19 mouse cellular contexts compared by ENCODE assay signal in genomic region chr12:84185547-84185946, GRCm38 (mm10). TPM values are rescaled to one million over a fixed set of nuclear protein-coding genes. Genes with fewer than 3 reads are reported as not detected.
DNase-seq lines count a peak whose midpoint lies in the region; ATAC-seq and TF ChIP-seq lines count a peak whose summit lies in the region.
"Had no signal": no experiment of that assay in that cellular context is flagged by ENCODE, and none has a peak within 500 bp of the region (broad histone marks: within the 10 kb centered on the region; RNA-seq: fewer than 3 reads in every experiment).

No protein-coding gene starts in this region.

- no peaks in the 10 kb centered on the region for H3K27me3 ChIP-seq in embryonic facial prominence, embryonic 13.5 days
- H3K27me3 ChIP-seq in embryonic facial prominence, embryonic 10.5 days (replicated peaks; ENCODE audit: low read depth, poor library complexity, severe bottlenecking), result no peaks in the 10 kb centered on the region
- H3K27me3 ChIP-seq in kidney, embryonic 16.5 days (ENCODE audit: insufficient read depth, low read length), result no peaks in the 10 kb centered on the region
- no peaks in the 10 kb centered on the region for H3K27me3 ChIP-seq in liver, embryonic 12.5 days (replicated peaks)
- H3K27me3 ChIP-seq in liver, postnatal 0 days (ENCODE audit: insufficient read depth, low read length), result no peaks in the 10 kb centered on the region
- no peaks in the 10 kb centered on the region for H3K27me3 ChIP-seq in liver, embryonic 15.5 days
- H3K27me3 ChIP-seq: forebrain, embryonic 15.5 days; heart, embryonic 12.5 days; hindbrain, embryonic 12.5 days; megakaryocyte, embryonic 14.5 days; midbrain, embryonic 15.5 days had no signal

- DNase-seq in embryonic facial prominence, embryonic 10.5 days (ENCODE audit: low spot score), result no peak
- DNase-seq in kidney, adult 18-20 months, result peak; percentile 57
- no peak for DNase-seq in liver, postnatal 0 days
- DNase-seq in left cerebral cortex, adult 8-10 months (ENCODE audit: low spot score in 2 of 2), result no peak
- DNase-seq: adrenal gland, postnatal 10 days; left cerebral cortex, postnatal 4 days; lung, embryonic 14.5 days; spleen, adult 18-20 months had no signal

- no peaks in the 10 kb centered on the region for H3K9me3 ChIP-seq in embryonic facial prominence, embryonic 13.5 days
- peaks cover 3% of the 10 kb centered on the region; the same call in 1 of the 2 replicates for H3K9me3 ChIP-seq in embryonic facial prominence, embryonic 10.5 days
- no peaks in the 10 kb centered on the region for H3K9me3 ChIP-seq in kidney, embryonic 16.5 days (ENCODE audit: low read length)
- H3K9me3 ChIP-seq in liver, embryonic 12.5 days (replicated peaks), result peaks cover 7% of the 10 kb centered on the region; the same call in 1 of the 2 replicates
- H3K9me3 ChIP-seq in liver, postnatal 0 days (ENCODE audit: low read length), result no peaks in the 10 kb centered on the region; the same call in 1 of the 2 replicates
- H3K9me3 ChIP-seq in liver, embryonic 15.5 days (replicated peaks), result no peaks in the 10 kb centered on the region; the same call in 1 of the 2 replicates
- H3K9me3 ChIP-seq: forebrain, embryonic 15.5 days; heart, embryonic 12.5 days; midbrain, embryonic 15.5 days had no signal

- no peak overlapping the region for H3K4me2 ChIP-seq in embryonic facial prominence, embryonic 13.5 days
- no peak overlapping the region for H3K4me2 ChIP-seq in kidney, embryonic 16.5 days (replicated peaks; ENCODE audit: low read depth, low read length)
- H3K4me2 ChIP-seq in liver, embryonic 12.5 days, result no peak overlapping the region
- no peak overlapping the region for H3K4me2 ChIP-seq in liver, postnatal 0 days (ENCODE audit: low read depth, low read length)
- H3K4me2 ChIP-seq in liver, embryonic 15.5 days, result no peak overlapping the region
- H3K4me2 ChIP-seq: forebrain, embryonic 15.5 days; heart, embryonic 12.5 days; hindbrain, embryonic 12.5 days; lung, embryonic 14.5 days; midbrain, embryonic 15.5 days had no signal

- H3K27ac ChIP-seq in embryonic facial prominence, embryonic 13.5 days, result peak overlapping the region; percentile 66
- H3K27ac ChIP-seq in embryonic facial prominence, embryonic 10.5 days (replicated peaks), result no peak overlapping the region; the same call in 1 of the 2 replicates
- H3K27ac ChIP-seq in kidney, embryonic 16.5 days (ENCODE audit: low read length), result no peak overlapping the region
- H3K27ac ChIP-seq in liver, embryonic 12.5 days, result 0 out of 2 replicates have a peak overlapping the region, but pooled peaks have one; percentile 5
- H3K27ac ChIP-seq in liver, postnatal 0 days (ENCODE audit: low read depth), result no peak overlapping the region
- H3K27ac ChIP-seq in liver, embryonic 15.5 days (replicated peaks), result 0 out of 2 replicates have a peak overlapping the region, but pooled peaks have one; percentile 1
- H3K27ac ChIP-seq: hindbrain, embryonic 12.5 days; midbrain, embryonic 15.5 days had no signal

- 0 out of 2 replicates have a peak, but pooled peaks cover 9% of the 10 kb centered on the region for H3K36me3 ChIP-seq in embryonic facial prominence, embryonic 13.5 days
- peaks cover 43% of the 10 kb centered on the region for H3K36me3 ChIP-seq in embryonic facial prominence, embryonic 10.5 days (replicated peaks)
- no peaks in the 10 kb centered on the region for H3K36me3 ChIP-seq in kidney, embryonic 16.5 days (ENCODE audit: insufficient read depth, low read length)
- H3K36me3 ChIP-seq in liver, embryonic 12.5 days, result peaks cover 73% of the 10 kb centered on the region
- peaks cover 28% of the 10 kb centered on the region for H3K36me3 ChIP-seq in liver, postnatal 0 days (replicated peaks; ENCODE audit: insufficient read depth, low read length)
- H3K36me3 ChIP-seq in liver, embryonic 15.5 days (replicated peaks), result peaks cover 80% of the 10 kb centered on the region
- H3K36me3 ChIP-seq: forebrain, embryonic 15.5 days; hindbrain, embryonic 12.5 days; midbrain, embryonic 15.5 days had no signal

- no peak overlapping the region for H3K4me3 ChIP-seq in embryonic facial prominence, embryonic 13.5 days
- no peak overlapping the region for H3K4me3 ChIP-seq in embryonic facial prominence, embryonic 10.5 days
- no peak overlapping the region for H3K4me3 ChIP-seq in kidney, embryonic 16.5 days (ENCODE audit: low read length)
- no peak overlapping the region for H3K4me3 ChIP-seq in liver, embryonic 12.5 days
- no peak overlapping the region for H3K4me3 ChIP-seq in liver, postnatal 0 days (ENCODE audit: low read depth, low read length)
- H3K4me3 ChIP-seq in liver, embryonic 15.5 days (replicated peaks), result no peak overlapping the region
- H3K4me3 ChIP-seq: forebrain, embryonic 15.5 days; heart, embryonic 12.5 days; hindbrain, embryonic 12.5 days; layer of hippocampus, adult 2 months; megakaryocyte, embryonic 14.5 days; midbrain, embryonic 15.5 days had no signal

- TF ChIP-seq CTCF in liver, postnatal 0 days (IDR thresholded peaks at IDR 0.05; ENCODE audit: low read depth), result no peak

- H3K9ac ChIP-seq in embryonic facial prominence, embryonic 13.5 days, result no peak overlapping the region
- H3K9ac ChIP-seq in kidney, embryonic 16.5 days (replicated peaks; ENCODE audit: low read length), result no peak overlapping the region
- no peak overlapping the region for H3K9ac ChIP-seq in liver, embryonic 12.5 days
- H3K9ac ChIP-seq in liver, postnatal 0 days (replicated peaks), result no peak overlapping the region
- H3K9ac ChIP-seq in liver, embryonic 15.5 days, result no peak overlapping the region
- H3K9ac ChIP-seq: forebrain, embryonic 15.5 days; heart, embryonic 12.5 days; hindbrain, embryonic 12.5 days; lung, embryonic 14.5 days; midbrain, embryonic 15.5 days had no signal

- no peak for TF ChIP-seq EP300 in liver, postnatal 0 days (IDR thresholded peaks at IDR 0.05; ENCODE audit: low read depth)

- H3K4me1 ChIP-seq in embryonic facial prominence, embryonic 13.5 days, result peaks cover 77% of the 10 kb centered on the region
- peaks cover 62% of the 10 kb centered on the region for H3K4me1 ChIP-seq in embryonic facial prominence, embryonic 10.5 days
- peaks cover 65% of the 10 kb centered on the region for H3K4me1 ChIP-seq in kidney, embryonic 16.5 days (ENCODE audit: insufficient read depth, low read length)
- peaks cover 89% of the 10 kb centered on the region for H3K4me1 ChIP-seq in liver, embryonic 12.5 days
- peaks cover 68% of the 10 kb centered on the region for H3K4me1 ChIP-seq in liver, postnatal 0 days (ENCODE audit: insufficient read depth)
- peaks cover 87% of the 10 kb centered on the region for H3K4me1 ChIP-seq in liver, embryonic 15.5 days (replicated peaks)

- WGBS in embryonic facial prominence, embryonic 13.5 days, result 58% methylated on average over 6 of the region's 6 CpGs
- WGBS in embryonic facial prominence, embryonic 10.5 days, result 70% methylated on average over 6 of the region's 6 CpGs
- 65% methylated on average over 6 of the region's 6 CpGs for WGBS in kidney, embryonic 16.5 days
- 69% methylated on average over 6 of the region's 6 CpGs for WGBS in liver, embryonic 12.5 days (ENCODE audit: insufficient replicate concordance)
- WGBS in liver, postnatal 0 days (ENCODE audit: insufficient replicate concordance), result 72% methylated on average over 6 of the region's 6 CpGs
- 76% methylated on average over 6 of the region's 6 CpGs for WGBS in liver, embryonic 15.5 days (ENCODE audit: insufficient replicate concordance)

- no peak for ATAC-seq in embryonic facial prominence, embryonic 13.5 days (ENCODE audit: insufficient number of reproducible peaks, insufficient read depth, low FRiP score, low TSS enrichment, low read depth)
- ATAC-seq in kidney, embryonic 16.5 days (ENCODE audit: low FRiP score, low TSS enrichment), result no peak
- no peak for ATAC-seq in liver, embryonic 12.5 days
- ATAC-seq in liver, postnatal 0 days, result no peak
- no peak for ATAC-seq in liver, embryonic 15.5 days (ENCODE audit: insufficient read depth)
- ATAC-seq: forebrain, embryonic 15.5 days; inflammation-experienced regulatory T-cells, adult 6 months; midbrain, embryonic 15.5 days had no signal

RNA-seq across cellular contexts. Expression of gene Elmsan1, which starts 33.1 kb away (rescaled TPM):
- polyA plus RNA-seq in embryonic facial prominence, embryonic 13.5 days (2015; fragmentation: Nextera tagmentation; extraction: Ambion mirVana), result 9.9 and 11.1 TPM in 2 replicates
- polyA plus RNA-seq in embryonic facial prominence, embryonic 10.5 days (2016; fragmentation: Nextera tagmentation; extraction: Ambion mirVana), result 7.3 and 8.2 TPM in 2 replicates
- polyA plus RNA-seq in kidney, embryonic 16.5 days (2015; fragmentation: Nextera tagmentation; extraction: Ambion mirVana), result 8.6 and 9.3 TPM in 2 replicates
- polyA plus RNA-seq in liver, embryonic 12.5 days (2016; fragmentation: Nextera tagmentation; extraction: Ambion mirVana), result 6.9 and 8.0 TPM in 2 replicates
- polyA plus RNA-seq in liver, postnatal 0 days (2015; fragmentation: Nextera tagmentation; extraction: Ambion mirVana), result 2.6 and 2.8 TPM in 2 replicates
- 7.7 and 8.7 TPM in 2 replicates for polyA plus RNA-seq in liver, embryonic 15.5 days (2015; fragmentation: Nextera tagmentation; extraction: Ambion mirVana)
- total RNA-seq in left cerebral cortex, adult 8-10 months (2022), result 10 to 100 TPM; 17.8 to 23.3 (median 20.3) TPM

RNA-seq across cellular contexts. Expression of gene Pnma1, which starts 37.3 kb away (rescaled TPM):
- polyA plus RNA-seq in embryonic facial prominence, embryonic 13.5 days (2015; fragmentation: Nextera tagmentation; extraction: Ambion mirVana), result 0.74 and 1.1 TPM in 2 replicates
- polyA plus RNA-seq in embryonic facial prominence, embryonic 10.5 days (2016; fragmentation: Nextera tagmentation; extraction: Ambion mirVana), result 1.3 and 1.6 TPM in 2 replicates
- polyA plus RNA-seq in kidney, embryonic 16.5 days (2015; fragmentation: Nextera tagmentation; extraction: Ambion mirVana), result 1.1 and 1.2 TPM in 2 replicates
- polyA plus RNA-seq in liver, embryonic 12.5 days (2016; fragmentation: Nextera tagmentation; extraction: Ambion mirVana), result 0.08 and 0.20 TPM in 2 replicates
- 0.28 and 0.35 TPM in 2 replicates for polyA plus RNA-seq in liver, postnatal 0 days (2015; fragmentation: Nextera tagmentation; extraction: Ambion mirVana)
- 0.16 and 0.24 TPM in 2 replicates for polyA plus RNA-seq in liver, embryonic 15.5 days (2015; fragmentation: Nextera tagmentation; extraction: Ambion mirVana)
- 1 to 10 TPM; 5.1 to 6.3 (median 5.8) TPM for total RNA-seq in left cerebral cortex, adult 8-10 months (2022)

Comparison
In these comparisons a context has a peak if more than half of its experiments do, and no peak if none do; other contexts are left out.
1. H3K27ac ChIP-seq: peak in embryonic facial prominence, embryonic 13.5 days (single experiment), liver, embryonic 12.5 days (single experiment) and liver, embryonic 15.5 days (single experiment); none in embryonic facial prominence, embryonic 10.5 days (single experiment), kidney, embryonic 16.5 days (single experiment) and liver, postnatal 0 days (single experiment).